Mouse (Mus musculus) E14TG2a.4 (cell line): ENCODE measurements around the gene Apobec1.

Experiments used
- CTCF ChIP-seq: conservative IDR thresholded peaks from 2 replicates; pipeline ENCODE4 v1.5.1; 2014; ENCODE audit warnings: low read length
- NANOG ChIP-seq: IDR thresholded peaks from 2 replicates; pipeline ENCODE4 v1.6.1; 2014; ENCODE audit warnings: borderline replicate concordance, low read length, mixed read lengths

- TF ChIP-seq CTCF (no peak), NANOG (no peak)
These were observed 62.7 kb downstream of the Apobec1 start for GRCm38 (mm10) chr6:122539564-122539963.
